11 mouse cellular contexts compared by ENCODE assay signal in the genomic region with DNA sequence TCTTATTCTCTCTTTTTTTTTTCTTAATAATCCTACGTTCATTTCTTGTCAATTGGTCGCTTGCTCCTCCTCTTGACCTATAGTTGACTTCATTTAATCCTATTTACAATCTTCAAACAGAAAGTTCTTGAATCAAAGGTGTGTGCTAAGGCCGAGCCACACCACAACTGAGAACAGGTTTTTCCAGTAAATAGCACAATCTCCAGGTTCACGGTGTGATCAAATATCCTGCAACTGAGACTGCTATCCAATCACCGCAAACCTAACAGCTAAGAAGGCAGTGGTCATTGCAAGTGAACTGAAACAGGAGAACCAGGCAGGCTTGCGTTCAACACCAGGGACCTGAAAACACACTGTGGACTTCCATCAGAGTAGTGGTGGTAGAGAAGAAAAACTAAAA.
"Had no signal": no experiment of that assay in that cellular context is flagged by ENCODE, and none has a peak within 500 bp of the region (broad histone marks: within the 10 kb centered on the region; RNA-seq: fewer than 3 reads in every experiment).

No protein-coding gene starts in this region.

- ATAC-seq: liver, embryonic 12.5 days had no signal

- H3K4me2 ChIP-seq: kidney, embryonic 15.5 days; limb, embryonic 15.5 days; liver, embryonic 12.5 days; lung, embryonic 15.5 days; midbrain, embryonic 12.5 days had no signal

- H3K9me3 ChIP-seq: kidney, embryonic 15.5 days; limb, embryonic 15.5 days; liver, embryonic 12.5 days; lung, embryonic 15.5 days; midbrain, embryonic 12.5 days had no signal

- H3K4me3 ChIP-seq: kidney, embryonic 15.5 days; left cerebral cortex, adult 2 months; limb, embryonic 15.5 days; liver, embryonic 12.5 days; lung, embryonic 15.5 days; midbrain, embryonic 12.5 days had no signal

- H3K4me1 ChIP-seq: liver, embryonic 12.5 days had no signal

- H3K36me3 ChIP-seq: kidney, embryonic 15.5 days; limb, embryonic 15.5 days; liver, embryonic 12.5 days; lung, embryonic 15.5 days; midbrain, embryonic 12.5 days had no signal

- DNase-seq: kidney, adult 18-20 months; kidney, postnatal 14 days; lung, postnatal 14 days; right cerebral cortex, postnatal 14 days; thymus, postnatal 4 days had no signal

- H3K27me3 ChIP-seq: kidney, embryonic 15.5 days; limb, embryonic 15.5 days; liver, embryonic 12.5 days; lung, embryonic 15.5 days; midbrain, embryonic 12.5 days had no signal

- H3K27ac ChIP-seq: kidney, embryonic 15.5 days; left cerebral cortex, adult 2 months; limb, embryonic 15.5 days; liver, embryonic 12.5 days; lung, embryonic 15.5 days; midbrain, embryonic 12.5 days had no signal

- H3K9ac ChIP-seq: kidney, embryonic 15.5 days; limb, embryonic 15.5 days; liver, embryonic 12.5 days; lung, embryonic 15.5 days; midbrain, embryonic 12.5 days had no signal
